Mouse (Mus musculus) stomach, embryonic 15.5 days (tissue): ENCODE measurements around the gene Scyl3. TPM values are rescaled to one million over a fixed set of nuclear protein-coding genes. Genes with fewer than 3 reads are reported as not detected.

Experiments used
- ATAC-seq: fragments of 200-750 bp; cut with Nextera tagmentation; 2 replicates; pipeline ENCODE4 v1.8.0; 2017; ENCODE audit warnings: low read depth, moderate number of reproducible peaks, moderate TSS enrichment; ENCODE audit not compliant: insufficient read depth, low FRiP score
- H3K27ac ChIP-seq: fragments of 300-500 bp; sonication (generic); 2 replicates; pipeline ENCODE4 v1.5.1; 2015; ENCODE audit warnings: mild to moderate bottlenecking, inconsistent platforms
- H3K27me3 ChIP-seq: fragments of 300-500 bp; sonication (generic); replicated peaks from 2 replicates; pipeline ENCODE4 v1.6.1; 2015; ENCODE audit warnings: inconsistent platforms
- H3K36me3 ChIP-seq: fragments of 300-500 bp; sonication (generic); 2 replicates; pipeline ENCODE4 v1.6.1; 2015; ENCODE audit warnings: inconsistent platforms
- H3K4me1 ChIP-seq: fragments of 300-500 bp; sonication (generic); 2 replicates; pipeline ENCODE4 v1.6.1; 2015; ENCODE audit warnings: inconsistent platforms
- H3K4me2 ChIP-seq: fragments of 300-500 bp; sonication (generic); 2 replicates; pipeline ENCODE4 v1.6.1; 2015; ENCODE audit warnings: mild to moderate bottlenecking, inconsistent platforms
- H3K4me3 ChIP-seq: fragments of 300-500 bp; sonication (generic); replicated peaks from 2 replicates; pipeline ENCODE4 v1.5.1; 2015; ENCODE audit warnings: inconsistent platforms
- H3K9ac ChIP-seq: fragments of 300-500 bp; sonication (generic); 2 replicates; pipeline ENCODE4 v1.6.1; 2015; ENCODE audit warnings: inconsistent platforms
- H3K9me3 ChIP-seq: fragments of 300-500 bp; sonication (generic); 2 replicates; pipeline ENCODE4 v1.6.1; 2016; ENCODE audit warnings: inconsistent platforms
- WGBS: fragments of 180-500 bp; shearing (Covaris S2); methylation state at CpG from one replicate; pipeline ENCODE4 v1.1.7; 2015; 5-methylcytosine and 5-hydroxymethylcytosine counted together
- polyA plus RNA-seq: library from polyadenylated mRNA; unstranded; fragments of >200 nt; fragmentation: Nextera tagmentation; extraction: Ambion mirVana; gene quantifications from 2 replicates; pipeline ENCODE4 v1.2.1, GENCODE M21; 2015

Gene Scyl3
- polyA plus RNA-seq, 1 experiment from 2014 or later: 17.1 TPM

- Histone ChIP-seq H3K4me3 (no peak overlapping the region), H3K27ac (no peak overlapping the region), H3K9ac (no peak overlapping the region), H3K36me3 (no peaks in the 10 kb centered on the region), H3K27me3 (no peaks in the 10 kb centered on the region), H3K9me3 (no peaks in the 10 kb centered on the region), H3K4me1 (peaks cover 3% of the 10 kb centered on the region; the same call in 1 of the 2 replicates), H3K4me2 (no peak overlapping the region)
- WGBS: 92% methylated on average over 11 of the region's 11 CpGs
- ATAC-seq: no peak
Observed at GRCm38 (mm10) chr1:163911981-163912380, 16.9 kb upstream of the Scyl3 start.

- Histone ChIP-seq H3K27me3 (no peaks in the 10 kb centered on the region), H3K36me3 (no peaks in the 10 kb centered on the region), H3K27ac (no peak overlapping the region), H3K4me3 (no peak overlapping the region), H3K4me2 (no peak overlapping the region), H3K4me1 (no peaks in the 10 kb centered on the region), H3K9me3 (no peaks in the 10 kb centered on the region), H3K9ac (no peak overlapping the region)
- 48% methylated on average over 5 of the region's 5 CpGs for WGBS
- ATAC-seq: no peak
Observed at GRCm38 (mm10) chr1:163917349-163918160, 11.3 kb upstream of the Scyl3 start.

- WGBS: 78% methylated on average over 8 of the region's 8 CpGs
Observed at GRCm38 (mm10) chr1:163924093-163924492, 4.8 kb upstream of the Scyl3 start.

GRCm38 (mm10) chr1:163929636-163930457, 947 bp downstream of the Scyl3 start:
- peak overlapping the region; percentile 71 for H3K4me2 ChIP-seq
- peak; percentile 92 for ATAC-seq
- WGBS: under 1% methylated on average over 77 of the region's 77 CpGs
- peaks cover 11% of the 10 kb centered on the region for H3K4me1 ChIP-seq
- H3K36me3 ChIP-seq: peaks cover 4% of the 10 kb centered on the region; the same call in 1 of the 2 replicates
- H3K27ac ChIP-seq: peak overlapping the region; percentile 76
- no peaks in the 10 kb centered on the region for H3K27me3 ChIP-seq
- no peaks in the 10 kb centered on the region for H3K9me3 ChIP-seq
- H3K4me3 ChIP-seq: peak overlapping the region; percentile 93
- peak overlapping the region; percentile 83 for H3K9ac ChIP-seq

More at GRCm38 (mm10) chr1:163924093-163924492, 4.8 kb upstream of the Scyl3 start:
- H3K4me1 ChIP-seq: no peaks in the 10 kb centered on the region
- H3K36me3 ChIP-seq: no peaks in the 10 kb centered on the region
- H3K9ac ChIP-seq: no peak overlapping the region
- H3K27me3 ChIP-seq: no peaks in the 10 kb centered on the region
- H3K4me3 ChIP-seq: no peak overlapping the region
- H3K4me2 ChIP-seq: no peak overlapping the region
- no peak for ATAC-seq
- no peak overlapping the region for H3K27ac ChIP-seq
- H3K9me3 ChIP-seq: no peaks in the 10 kb centered on the region

- WGBS: 3% methylated on average over 12 of the region's 12 CpGs
- Histone ChIP-seq H3K4me1 (peaks cover 11% of the 10 kb centered on the region), H3K4me3 (peak overlapping the region; percentile 93), H3K4me2 (peak overlapping the region; percentile 71), H3K36me3 (peaks cover 5% of the 10 kb centered on the region; the same call in 1 of the 2 replicates), H3K27ac (0 out of 2 replicates have a peak overlapping the region, but pooled peaks have one; percentile 76), H3K9ac (peak overlapping the region; percentile 83), H3K27me3 (no peaks in the 10 kb centered on the region), H3K9me3 (no peaks in the 10 kb centered on the region)
- ATAC-seq: peak; percentile 12; the same call in 1 of the 2 replicates
Observed at GRCm38 (mm10) chr1:163930458-163930794, 1.5 kb downstream of the Scyl3 start.

- 78% methylated on average over 8 of the region's 8 CpGs for WGBS
- ATAC-seq: no peak
- peaks cover 6% of the 10 kb centered on the region; the same call in 1 of the 2 replicates for H3K36me3 ChIP-seq
- H3K27me3 ChIP-seq: no peaks in the 10 kb centered on the region
- H3K27ac ChIP-seq: no peak overlapping the region
- no peaks in the 10 kb centered on the region for H3K9me3 ChIP-seq
- no peak overlapping the region for H3K4me3 ChIP-seq
- no peak overlapping the region for H3K9ac ChIP-seq
- no peak overlapping the region for H3K4me2 ChIP-seq
- peaks cover 11% of the 10 kb centered on the region for H3K4me1 ChIP-seq
Observed at GRCm38 (mm10) chr1:163931801-163932200, 2.9 kb downstream of the Scyl3 start.

- WGBS: 73% methylated on average over 2 of the region's 2 CpGs
- no peaks in the 10 kb centered on the region for H3K27me3 ChIP-seq
- H3K27ac ChIP-seq: no peak overlapping the region
- no peaks in the 10 kb centered on the region for H3K9me3 ChIP-seq
- H3K4me3 ChIP-seq: no peak overlapping the region
- peaks cover 6% of the 10 kb centered on the region; the same call in 1 of the 2 replicates for H3K36me3 ChIP-seq
- no peak for ATAC-seq
- no peak overlapping the region for H3K4me2 ChIP-seq
- H3K9ac ChIP-seq: no peak overlapping the region
- H3K4me1 ChIP-seq: peaks cover 11% of the 10 kb centered on the region
Observed at GRCm38 (mm10) chr1:163934591-163934990, 5.7 kb downstream of the Scyl3 start.

- Histone ChIP-seq H3K9me3 (no peaks in the 10 kb centered on the region), H3K27ac (no peak overlapping the region), H3K4me1 (no peaks in the 10 kb centered on the region), H3K9ac (no peak overlapping the region), H3K36me3 (peaks cover 41% of the 10 kb centered on the region), H3K4me3 (no peak overlapping the region), H3K4me2 (no peak overlapping the region), H3K27me3 (no peaks in the 10 kb centered on the region)
- ATAC-seq: no peak
- 59% methylated on average over 6 of the region's 6 CpGs for WGBS
Observed at GRCm38 (mm10) chr1:163942056-163942455, 13.2 kb downstream of the Scyl3 start.

- WGBS: 97% methylated on average over 2 of the region's 2 CpGs
- Histone ChIP-seq H3K9ac (no peak overlapping the region), H3K4me1 (no peaks in the 10 kb centered on the region), H3K27ac (no peak overlapping the region), H3K36me3 (peaks cover 30% of the 10 kb centered on the region), H3K4me2 (no peak overlapping the region), H3K4me3 (no peak overlapping the region), H3K9me3 (no peaks in the 10 kb centered on the region), H3K27me3 (no peaks in the 10 kb centered on the region)
- ATAC-seq: no peak
Observed at GRCm38 (mm10) chr1:163953396-163953795, 24.5 kb downstream of the Scyl3 start.

- Histone ChIP-seq H3K9ac (no peak overlapping the region), H3K4me2 (no peak overlapping the region), H3K4me1 (no peaks in the 10 kb centered on the region), H3K27me3 (no peaks in the 10 kb centered on the region), H3K9me3 (no peaks in the 10 kb centered on the region), H3K27ac (no peak overlapping the region), H3K4me3 (no peak overlapping the region), H3K36me3 (peaks cover 11% of the 10 kb centered on the region)
- no peak for ATAC-seq
- 80% methylated on average over 3 of the region's 3 CpGs for WGBS
Observed at GRCm38 (mm10) chr1:163958036-163958435, 29.1 kb downstream of the Scyl3 start.

GRCm38 (mm10) chr1:163964008-163964689, 35.2 kb downstream of the Scyl3 start:
- no peak for ATAC-seq
- Histone ChIP-seq H3K36me3 (peaks cover 6% of the 10 kb centered on the region; the same call in 1 of the 2 replicates), H3K9me3 (no peaks in the 10 kb centered on the region), H3K4me2 (no peak overlapping the region), H3K27ac (no peak overlapping the region), H3K27me3 (no peaks in the 10 kb centered on the region), H3K4me3 (no peak overlapping the region), H3K4me1 (no peaks in the 10 kb centered on the region), H3K9ac (no peak overlapping the region)
- WGBS: 85% methylated on average over 10 of the region's 10 CpGs
